Mouse (Mus musculus) spleen, adult 18-20 months (tissue): ENCODE measurements around the gene Gm20517.
A peak's percentile ranks its signal among the peaks of the same experiment; 100 is the strongest.

ENCODE experiments used
- DNase-seq, 2 experiments: peaks; one replicate each; pipeline ENCODE4 v3.0.0; 2022; ENCODE audit warnings: mixed read lengths in 2 of 2

The Gm20517 gene

GRCm38 (mm10) chr17:47682836-47683235 lies 71.4 kb downstream of the Gm20517 start:
- no peak for DNase-seq

GRCm38 (mm10) chr17:47687409-47688343 lies 76.3 kb downstream of the Gm20517 start:
- DNase-seq: peak; percentile 86 to 91

- no peak for DNase-seq
Observed at GRCm38 (mm10) chr17:47688344-47688607, 76.9 kb downstream of the Gm20517 start, which contains the start of gene Tomm6. Gene Tomm6 (minus strand): TSS chr17:47688386.

- peak; percentile 32 to 59 for DNase-seq
Observed at GRCm38 (mm10) chr17:47688608-47689575, 77.5 kb downstream of the Gm20517 start, which contains the start of gene Frs3. Gene Frs3 (plus strand): TSS chr17:47689030.

GRCm38 (mm10) chr17:47689894-47690293 lies 78.5 kb downstream of the Gm20517 start:
- no peak for DNase-seq

GRCm38 (mm10) chr17:47691650-47692049 lies 80.3 kb downstream of the Gm20517 start:
- no peak for DNase-seq

- no peak for DNase-seq
Observed at GRCm38 (mm10) chr17:47693671-47694441, 82.5 kb downstream of the Gm20517 start.

GRCm38 (mm10) chr17:47694442-47694502 lies 82.9 kb downstream of the Gm20517 start, which contains the start of gene Gm21981:
Gene Gm21981 (minus strand): TSS chr17:47694455.
- no peak for DNase-seq

GRCm38 (mm10) chr17:47694503-47695336 lies 83.3 kb downstream of the Gm20517 start, which contains the start of gene Prickle4:
Gene Prickle4 (minus strand): TSS chr17:47694736.
- peak; percentile 90 to 97 for DNase-seq

GRCm38 (mm10) chr17:47695337-47695710 lies 83.9 kb downstream of the Gm20517 start:
- no peak for DNase-seq

GRCm38 (mm10) chr17:47698156-47698555 lies 86.8 kb downstream of the Gm20517 start:
- no peak for DNase-seq

GRCm38 (mm10) chr17:47699055-47699454 lies 87.7 kb downstream of the Gm20517 start:
- no peak for DNase-seq

GRCm38 (mm10) chr17:47701793-47702192 lies 90.4 kb downstream of the Gm20517 start:
- no peak for DNase-seq

- no peak for DNase-seq
Observed at GRCm38 (mm10) chr17:47702548-47703345, 91.4 kb downstream of the Gm20517 start.

GRCm38 (mm10) chr17:47703556-47703955 lies 92.2 kb downstream of the Gm20517 start:
- DNase-seq: no peak

GRCm38 (mm10) chr17:47704692-47705091 lies 93.3 kb downstream of the Gm20517 start:
- no peak for DNase-seq

GRCm38 (mm10) chr17:47706196-47706595 lies 94.8 kb downstream of the Gm20517 start:
- DNase-seq: no peak

GRCm38 (mm10) chr17:47707961-47708360 lies 96.6 kb downstream of the Gm20517 start:
- DNase-seq: no peak

GRCm38 (mm10) chr17:47708972-47709371 lies 97.6 kb downstream of the Gm20517 start:
- no peak for DNase-seq

GRCm38 (mm10) chr17:47710036-47710435 lies 98.6 kb downstream of the Gm20517 start:
- DNase-seq: no peak

- no peak for DNase-seq
Observed at GRCm38 (mm10) chr17:47711883-47712282, 100.5 kb downstream of the Gm20517 start.
